Mouse (Mus musculus): Measurements from ENCODE around the gene Gm42906.

Gm42906 gene

DNA sequence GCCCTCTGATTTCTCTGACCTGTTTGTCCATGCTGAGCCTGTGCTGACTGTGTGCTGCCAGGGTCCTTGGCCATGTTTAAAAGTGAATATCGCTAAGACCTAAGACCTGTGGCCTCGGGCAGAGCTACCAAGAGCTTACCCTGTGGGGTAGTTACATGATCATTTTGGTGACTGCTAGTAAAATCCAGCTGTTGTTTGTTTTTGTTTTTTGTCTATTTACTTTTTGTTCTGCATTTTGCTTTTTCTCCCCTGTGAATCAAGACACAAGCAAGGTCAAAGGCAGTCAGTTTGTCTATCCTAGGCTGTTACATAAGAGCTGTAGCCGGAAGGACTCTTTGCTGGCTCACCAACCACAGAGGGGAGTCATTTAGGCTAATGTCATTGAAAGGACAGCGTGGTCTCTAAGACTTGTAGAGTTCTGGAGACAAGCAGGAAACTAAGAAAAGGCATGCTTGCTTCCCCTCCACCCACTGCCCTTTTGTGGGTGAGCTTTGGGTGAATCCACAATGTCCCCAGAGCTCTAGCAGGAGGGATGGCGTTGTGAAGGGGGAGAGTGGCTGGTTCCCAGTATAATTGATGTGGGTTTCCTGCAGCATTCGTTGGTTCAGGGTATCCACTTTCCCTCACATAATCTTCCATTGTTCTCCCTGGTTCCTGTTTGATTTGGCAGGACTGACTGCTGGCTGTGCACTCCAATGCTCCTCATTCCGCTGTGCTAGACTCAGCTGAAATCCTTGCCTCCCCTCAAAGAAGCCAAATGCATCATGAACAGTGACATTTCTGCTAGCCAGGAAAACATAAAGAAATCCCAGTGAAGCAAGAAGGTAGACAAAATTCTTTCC lies 33.9 kb downstream of the Gm42906 start:
- peak; percentile 77 for DNase-seq (ENCODE audit: low read depth)

GRCm38 (mm10) chr5:151389827-151390226 lies 38.1 kb downstream of the Gm42906 start:
- no peak for DNase-seq (ENCODE audit: low read depth)

DNA sequence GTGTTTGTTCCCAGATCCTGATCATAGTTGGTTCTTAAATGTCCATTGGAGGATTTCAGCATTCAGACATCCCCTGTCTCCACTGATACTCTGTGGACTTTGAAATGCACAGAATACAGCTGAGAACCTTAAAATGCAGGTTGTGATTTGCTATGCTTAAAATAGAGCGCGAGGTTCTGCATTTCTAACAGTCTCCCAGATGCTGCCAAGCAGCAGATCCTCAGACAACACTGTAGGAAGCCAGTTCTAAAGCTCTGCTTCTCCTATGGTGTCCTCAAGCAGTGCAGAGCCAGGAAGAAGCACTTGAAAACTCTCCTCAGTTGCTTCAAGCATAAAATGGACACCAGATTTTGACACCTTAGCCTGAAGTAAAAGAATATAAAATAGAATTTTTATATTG lies 48.1 kb downstream of the Gm42906 start:
- no peak for DNase-seq (ENCODE audit: low read depth)

DNA sequence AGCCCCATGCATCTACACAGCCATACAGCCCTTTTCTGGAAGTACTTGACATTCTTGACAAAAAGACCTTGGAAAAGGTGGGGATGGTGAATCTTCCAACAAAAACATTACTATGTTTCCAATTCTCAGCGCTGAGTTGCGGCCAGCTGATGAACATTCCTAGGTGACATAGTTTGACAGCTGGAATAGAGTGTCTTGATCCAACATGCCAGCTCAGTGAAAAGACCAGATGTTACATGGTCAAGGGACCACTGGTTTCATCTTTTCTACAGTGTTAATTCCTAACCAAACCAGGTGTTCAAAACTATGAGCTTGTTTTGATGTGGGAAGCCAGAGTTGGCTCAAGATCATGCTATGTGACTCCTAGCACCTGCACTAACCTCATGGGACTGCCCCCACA lies 48.8 kb downstream of the Gm42906 start:
- DNase-seq (ENCODE audit: low read depth), result no peak

- no peak for DNase-seq (ENCODE audit: low read depth)
Observed at GRCm38 (mm10) chr5:151376931-151377330, 51.0 kb downstream of the Gm42906 start.

DNA sequence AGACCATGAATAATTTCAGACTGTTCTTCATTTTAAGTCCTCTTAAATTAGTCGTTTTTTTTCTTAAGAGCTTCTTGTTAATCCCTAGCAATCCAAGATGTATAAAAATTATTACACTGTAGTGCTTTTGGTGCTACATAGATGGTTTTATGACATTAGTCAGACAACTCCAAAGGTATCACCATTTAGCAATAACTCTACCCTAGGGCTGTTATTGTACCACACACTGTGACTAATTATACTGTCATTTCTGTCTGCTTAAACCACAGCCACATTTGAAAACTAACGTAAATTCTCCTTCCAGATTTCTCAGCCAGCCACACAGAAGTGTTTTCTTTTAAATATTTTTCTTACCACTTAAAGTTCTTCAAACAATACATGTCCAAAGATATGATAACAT lies 53.1 kb downstream of the Gm42906 start:
- no peak for DNase-seq (ENCODE audit: low read depth)

DNA sequence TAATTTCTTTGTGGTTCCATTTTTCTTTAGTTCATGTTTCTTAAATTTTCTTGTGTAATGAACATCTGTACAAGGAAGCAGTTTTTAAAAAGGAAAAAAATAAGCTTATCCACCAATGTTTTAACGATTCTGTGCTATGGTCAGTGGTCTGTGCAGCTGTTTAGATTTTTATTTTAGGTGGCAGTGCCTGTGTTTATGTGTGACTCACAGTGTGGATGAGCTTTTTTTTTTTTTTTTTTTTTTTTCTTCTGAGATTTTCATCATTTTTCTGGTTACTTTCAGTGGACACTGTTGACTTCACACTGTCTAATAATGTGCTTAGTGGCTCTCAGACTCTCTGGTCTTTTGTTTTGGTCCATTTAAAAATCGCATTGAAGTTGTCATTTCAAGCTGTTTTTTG lies 56.8 kb downstream of the Gm42906 start:
- DNase-seq (ENCODE audit: low read depth), result no peak

- no peak for DNase-seq (ENCODE audit: low read depth)
Observed at GRCm38 (mm10) chr5:151369306-151369721, 58.6 kb downstream of the Gm42906 start.

DNA sequence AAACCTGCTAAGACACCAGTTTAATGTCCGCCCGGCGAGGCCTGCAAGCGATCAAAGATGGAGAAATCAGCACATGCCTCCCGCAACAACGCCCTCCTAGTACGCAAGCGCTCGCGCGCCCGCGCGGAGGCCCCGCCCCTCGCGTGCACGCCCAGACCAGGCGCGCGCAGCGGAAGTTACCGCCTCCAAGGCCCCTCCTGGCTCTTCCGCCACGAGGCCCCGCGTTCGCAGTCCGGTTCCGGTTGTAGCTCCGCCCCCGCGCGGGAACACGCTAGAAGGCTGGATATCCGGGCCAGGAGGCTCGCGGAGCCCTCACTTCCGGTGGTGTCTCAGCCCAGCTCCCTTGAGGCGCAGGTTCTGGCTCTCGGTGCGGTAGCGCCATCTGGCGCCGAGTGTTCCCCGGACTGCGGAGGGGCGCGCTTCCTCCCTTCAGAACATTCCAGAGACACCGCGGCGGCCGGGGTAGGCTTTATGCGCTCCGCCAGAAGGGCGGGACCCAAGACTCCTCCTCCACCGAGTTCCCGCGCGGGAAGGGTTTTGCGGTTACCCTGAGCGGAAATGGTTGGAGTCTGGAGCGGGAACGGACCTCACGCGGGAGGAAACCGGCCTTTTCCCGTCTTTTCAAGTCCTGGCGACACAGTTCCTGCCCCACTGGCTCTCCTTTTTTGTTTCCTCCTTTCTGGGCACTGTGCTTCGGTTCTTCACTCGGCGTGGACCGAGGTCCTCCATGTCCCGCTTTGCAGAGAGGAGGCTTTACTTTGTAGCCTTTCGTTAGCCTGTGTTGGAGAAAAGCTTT lies 59.4 kb downstream of the Gm42906 start:
- DNase-seq (ENCODE audit: low read depth), result peak; percentile 99

DNA sequence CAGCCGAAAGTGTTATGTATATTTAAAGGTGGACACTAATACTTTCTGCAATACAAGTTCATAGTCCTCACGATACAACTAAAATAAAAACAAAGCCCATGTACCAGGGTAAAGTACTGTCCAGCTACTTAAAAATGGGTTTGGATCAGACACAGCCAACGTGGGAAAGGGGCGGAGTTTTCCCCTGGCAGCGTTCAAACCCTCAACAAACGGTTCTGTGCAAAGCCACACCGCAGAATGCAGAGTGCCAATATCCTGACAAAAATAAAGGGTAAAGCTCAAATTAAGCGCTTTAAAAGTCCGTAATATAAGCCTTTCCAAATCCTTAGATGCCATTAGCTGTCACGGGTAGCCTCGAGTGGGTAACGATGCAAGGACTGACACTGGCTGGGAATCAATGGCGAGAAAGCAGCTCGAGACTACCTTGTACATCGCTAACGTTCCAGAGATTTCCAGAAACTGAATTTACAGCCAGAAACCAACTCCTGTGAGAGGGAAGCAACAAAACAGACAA lies 60.0 kb downstream of the Gm42906 start:
- peak; percentile 75 for DNase-seq (ENCODE audit: low read depth)

DNA sequence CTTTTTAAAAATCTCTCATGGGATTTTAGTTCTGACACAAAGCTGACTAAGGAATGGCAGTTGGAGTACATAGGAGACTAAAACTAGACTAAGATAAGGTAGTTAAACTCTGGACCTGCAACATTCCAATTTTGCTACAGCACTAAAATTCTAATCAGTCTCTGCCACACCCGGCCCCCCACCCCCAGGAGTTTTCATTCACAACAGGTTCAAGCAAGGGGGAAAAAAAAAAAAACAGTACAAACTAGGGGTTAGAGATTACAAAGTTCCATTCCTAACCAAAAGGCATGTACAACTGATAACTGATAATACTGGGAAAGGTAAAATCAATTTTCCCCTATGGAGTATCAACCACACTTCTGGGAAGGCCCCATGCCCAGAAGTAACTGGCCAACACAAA lies 60.6 kb downstream of the Gm42906 start:
- DNase-seq (ENCODE audit: low read depth), result no peak

DNA sequence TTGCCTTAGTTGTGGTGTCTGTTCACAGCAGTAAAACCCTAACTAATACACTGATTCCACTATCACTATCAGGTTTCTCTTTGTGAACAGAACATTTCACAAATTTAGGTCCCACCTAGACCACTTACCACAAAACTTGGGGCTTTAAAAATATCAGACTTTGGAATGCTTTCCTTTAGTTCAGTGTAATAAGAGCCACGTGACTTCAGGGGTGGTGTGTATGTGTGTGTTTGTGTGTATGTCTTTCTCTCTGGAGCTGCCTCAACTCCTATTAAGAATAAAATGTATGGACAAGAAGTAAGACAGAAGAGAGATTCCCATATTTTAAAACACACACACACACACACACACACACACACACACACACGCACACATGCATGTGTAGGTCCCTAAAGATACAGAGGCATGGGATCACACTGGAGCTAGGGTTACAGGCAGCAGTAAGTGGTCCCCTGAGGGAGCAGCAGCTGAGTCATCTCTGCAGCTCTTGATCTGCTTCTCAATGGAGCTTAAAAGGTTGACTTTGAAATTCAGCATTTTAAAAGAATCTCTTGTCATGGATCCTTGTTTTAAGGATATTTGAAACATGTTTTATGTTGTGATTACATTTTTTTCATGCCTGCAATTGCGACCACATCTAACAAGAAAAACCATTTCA lies 64.5 kb downstream of the Gm42906 start:
- no peak for DNase-seq (ENCODE audit: low read depth)

DNA sequence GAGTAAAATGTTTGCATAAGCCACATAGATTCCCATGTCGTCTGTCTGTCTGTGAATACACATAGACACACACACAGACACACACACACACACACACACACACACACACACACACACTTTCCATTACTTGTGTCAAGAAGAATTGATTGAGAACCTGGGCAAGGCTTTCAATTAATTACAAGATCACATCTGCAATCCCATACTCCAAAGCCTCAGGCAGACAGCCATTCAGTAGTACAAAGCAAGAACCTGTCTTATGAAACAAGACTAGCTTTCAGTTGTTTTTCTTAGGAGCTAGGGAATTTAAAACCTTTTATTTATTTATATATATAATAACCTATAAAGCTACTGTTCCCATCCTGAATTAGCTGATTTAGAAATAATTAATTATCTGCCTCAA lies 78.3 kb downstream of the Gm42906 start:
- DNase-seq (ENCODE audit: low read depth), result no peak

DNA sequence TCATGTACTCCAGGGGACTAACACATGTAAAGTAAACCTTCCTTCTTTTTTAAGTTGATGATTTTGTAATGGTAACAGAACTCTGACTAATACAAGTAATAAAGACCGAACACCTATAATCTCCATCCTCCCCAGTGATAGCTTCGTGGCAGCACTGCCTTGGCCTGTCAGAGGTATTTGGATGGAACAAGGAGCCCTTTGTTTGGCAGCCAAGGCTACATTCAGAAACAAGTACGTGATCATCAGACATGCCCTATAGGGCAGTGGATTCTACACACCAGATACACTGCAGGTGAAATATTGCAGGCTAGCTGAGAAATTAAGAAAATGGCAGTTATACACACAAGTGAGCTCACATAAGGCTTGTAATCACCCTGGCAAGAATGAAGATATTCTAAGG lies 79.5 kb downstream of the Gm42906 start:
- no peak for DNase-seq (ENCODE audit: low read depth)

DNA sequence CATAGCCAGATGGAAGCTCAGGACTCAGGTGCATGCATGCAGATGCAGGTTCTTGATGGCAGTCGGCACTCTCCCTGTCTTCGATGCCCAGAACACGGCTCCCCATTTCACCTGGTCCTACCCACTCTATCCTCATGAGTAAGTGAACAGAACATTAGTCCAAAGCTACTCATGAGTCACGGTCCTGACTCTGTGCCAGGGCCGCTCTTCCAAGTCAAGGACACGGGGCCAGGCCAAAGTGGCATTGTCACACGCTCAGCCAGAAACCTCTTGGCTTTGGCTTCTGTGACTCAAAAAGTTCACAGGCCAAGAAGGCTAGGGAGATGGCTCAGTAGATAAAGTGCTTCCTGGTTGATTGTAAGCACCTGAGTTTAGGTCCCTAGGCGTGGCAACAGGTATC lies 81.3 kb downstream of the Gm42906 start:
- DNase-seq (ENCODE audit: low read depth), result no peak

GRCm38 (mm10) chr5:151344737-151345136 lies 83.2 kb downstream of the Gm42906 start:
- DNase-seq (ENCODE audit: low read depth), result no peak

DNA sequence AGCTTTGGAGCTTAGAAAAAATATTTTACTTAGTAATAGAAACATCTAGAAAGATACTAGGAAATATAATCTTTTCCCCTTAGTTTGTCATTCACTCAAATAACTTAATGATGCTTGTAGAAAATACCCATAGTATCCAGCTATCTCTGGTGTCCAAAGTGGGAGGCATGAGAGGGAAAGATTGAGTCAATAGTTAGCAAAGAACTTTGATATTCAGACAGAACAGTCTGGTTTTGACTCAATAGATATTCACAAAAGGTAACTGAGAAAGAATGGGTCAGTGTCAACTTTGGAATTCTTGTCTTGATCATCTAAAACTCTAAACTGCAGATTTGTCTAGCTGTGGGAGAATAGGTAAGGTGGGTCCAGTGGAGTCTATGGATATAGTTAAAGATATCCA lies 94.3 kb downstream of the Gm42906 start:
- DNase-seq (ENCODE audit: low read depth), result no peak

DNA sequence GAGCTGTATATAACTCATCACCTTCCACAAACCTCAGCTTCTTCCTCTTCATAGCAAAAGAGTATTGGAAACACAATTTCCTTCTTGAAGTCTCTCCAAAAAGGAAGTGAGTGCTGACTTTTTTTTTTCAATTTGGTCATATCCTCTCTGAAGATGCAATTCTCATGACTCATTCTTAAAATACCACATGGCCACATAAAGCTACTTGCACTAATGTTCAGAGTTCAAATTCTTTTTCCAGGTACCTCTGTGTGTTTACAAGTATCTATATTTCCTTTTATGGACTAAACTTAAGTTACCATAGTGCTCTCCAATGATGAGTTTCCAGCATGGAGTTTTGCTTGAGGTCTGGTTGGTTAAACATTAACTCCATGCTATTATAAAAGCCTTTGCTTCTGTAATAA lies 94.8 kb downstream of the Gm42906 start:
- DNase-seq (ENCODE audit: low read depth), result no peak

GRCm38 (mm10) chr5:151315804-151316597 lies 112.0 kb downstream of the Gm42906 start:
- peak; percentile 29 for DNase-seq (ENCODE audit: low read depth)

DNA sequence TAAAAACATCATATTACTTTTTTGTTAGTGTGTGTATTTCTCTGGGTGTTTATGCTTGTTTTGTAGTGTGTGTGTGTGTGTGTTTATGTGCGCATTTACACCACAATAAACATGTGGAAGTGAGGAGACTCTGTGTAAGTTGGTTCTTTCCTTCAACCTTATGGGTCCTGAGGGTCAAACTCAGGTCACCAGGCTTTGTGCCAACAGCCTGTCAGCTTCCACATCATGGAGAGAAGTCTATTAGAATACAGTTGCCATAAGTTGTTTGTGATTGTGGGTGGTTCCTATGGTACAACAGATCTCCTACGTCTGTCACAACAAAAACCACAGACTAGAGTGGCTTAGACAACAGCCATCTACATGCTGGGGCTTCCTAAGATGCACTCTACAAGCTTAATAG lies 127.7 kb downstream of the Gm42906 start:
- DNase-seq (ENCODE audit: low read depth), result no peak

DNA sequence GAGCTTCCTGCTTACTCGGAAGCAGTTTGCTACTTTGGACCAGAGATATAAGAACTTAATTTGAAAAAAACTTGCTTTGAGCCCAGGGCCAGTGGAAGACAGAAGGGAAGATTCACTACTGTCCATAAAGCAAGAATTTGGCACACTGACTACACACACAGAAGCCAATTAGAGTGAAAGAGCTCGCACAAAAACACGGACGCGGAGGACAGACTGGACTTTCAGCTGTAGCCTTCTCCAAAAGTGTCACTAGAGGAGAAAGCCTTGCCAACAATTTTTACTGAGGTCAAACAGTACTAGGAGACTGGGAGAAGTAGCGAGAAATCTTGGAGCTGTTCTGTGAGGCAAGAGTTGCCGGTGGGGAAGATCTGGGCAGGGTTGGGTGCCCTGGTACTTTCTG lies 128.4 kb downstream of the Gm42906 start:
- DNase-seq (ENCODE audit: low read depth), result no peak

DNA sequence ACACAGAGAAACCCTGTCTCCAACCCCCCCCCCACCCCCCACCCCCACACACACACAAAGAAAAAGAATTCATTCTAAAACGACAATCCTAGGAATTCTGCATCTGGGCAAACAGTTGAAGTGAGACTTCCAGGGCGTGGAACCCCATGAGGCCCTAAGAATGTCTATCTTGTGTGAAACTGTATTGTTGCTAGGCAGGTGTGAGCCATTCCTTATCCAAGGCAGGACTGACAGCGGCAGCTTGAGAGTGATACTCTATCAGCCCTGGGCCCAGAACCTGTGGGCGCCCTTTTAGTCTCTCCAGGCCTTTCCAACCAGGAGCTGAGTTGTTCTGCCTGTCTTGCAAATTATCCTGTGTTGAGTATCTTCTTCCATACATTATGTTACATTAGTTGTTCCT lies 129.6 kb downstream of the Gm42906 start:
- DNase-seq (ENCODE audit: low read depth), result no peak
